Mouse (Mus musculus) kidney, postnatal 10 days (tissue): ENCODE data around the gene Arpc5l.

Source experiments
- DNase-seq: peaks from one replicate; pipeline ENCODE4 v3.0.0; 2021; ENCODE audit warnings: mixed read lengths

Arpc5l gene

GRCm38 (mm10) chr2:39004880-39005435, at the start of gene Arpc5l:
Gene Arpc5l (plus strand): TSS chr2:39005348.
- DNase-seq, result peak; percentile 96

- DNase-seq, result no peak
Measured at GRCm38 (mm10) chr2:38956062-38956461, 49.1 kb upstream of the Arpc5l start.

GRCm38 (mm10) chr2:38957671-38958223, 47.4 kb upstream of the Arpc5l start:
- DNase-seq, result no peak

GRCm38 (mm10) chr2:38964198-38964597, 41.0 kb upstream of the Arpc5l start:
- no peak for DNase-seq

- DNase-seq, result no peak
Measured at GRCm38 (mm10) chr2:38969650-38970049, 35.5 kb upstream of the Arpc5l start.

GRCm38 (mm10) chr2:38970057-38970456, 35.1 kb upstream of the Arpc5l start:
- DNase-seq, result no peak

GRCm38 (mm10) chr2:38973223-38973622, 31.9 kb upstream of the Arpc5l start:
- no peak for DNase-seq

GRCm38 (mm10) chr2:38973701-38974100, 31.4 kb upstream of the Arpc5l start:
- peak; percentile 55 for DNase-seq

- no peak for DNase-seq
Measured at GRCm38 (mm10) chr2:38974171-38974570, 31.0 kb upstream of the Arpc5l start.

- DNase-seq, result no peak
Measured at GRCm38 (mm10) chr2:38975181-38975580, 30.0 kb upstream of the Arpc5l start.

GRCm38 (mm10) chr2:38975941-38976805, 29.0 kb upstream of the Arpc5l start:
- DNase-seq, result no peak

GRCm38 (mm10) chr2:38977837-38978236, 27.3 kb upstream of the Arpc5l start:
- no peak for DNase-seq

- DNase-seq, result no peak
Measured at GRCm38 (mm10) chr2:38983456-38983855, 21.7 kb upstream of the Arpc5l start.

GRCm38 (mm10) chr2:38986580-38986979, 18.6 kb upstream of the Arpc5l start:
- peak; percentile 77 for DNase-seq

- no peak for DNase-seq
Measured at GRCm38 (mm10) chr2:38987371-38987770, 17.8 kb upstream of the Arpc5l start.

GRCm38 (mm10) chr2:38987803-38988510, 17.2 kb upstream of the Arpc5l start:
- no peak for DNase-seq

- DNase-seq, result no peak
Measured at GRCm38 (mm10) chr2:38988929-38989328, 16.2 kb upstream of the Arpc5l start.

- DNase-seq, result no peak
Measured at GRCm38 (mm10) chr2:38992004-38992403, 13.1 kb upstream of the Arpc5l start.

- DNase-seq, result peak; percentile 70
Measured at GRCm38 (mm10) chr2:38992452-38992851, 12.7 kb upstream of the Arpc5l start.

- peak; percentile 91 for DNase-seq
Measured at GRCm38 (mm10) chr2:38997386-38998374, 7.5 kb upstream of the Arpc5l start, which contains the start of gene Wdr38. Gene Wdr38 (plus strand): TSS chr2:38997476.

- DNase-seq, result no peak
Measured at GRCm38 (mm10) chr2:38999381-38999780, 5.8 kb upstream of the Arpc5l start.
